In the genomic region with DNA sequence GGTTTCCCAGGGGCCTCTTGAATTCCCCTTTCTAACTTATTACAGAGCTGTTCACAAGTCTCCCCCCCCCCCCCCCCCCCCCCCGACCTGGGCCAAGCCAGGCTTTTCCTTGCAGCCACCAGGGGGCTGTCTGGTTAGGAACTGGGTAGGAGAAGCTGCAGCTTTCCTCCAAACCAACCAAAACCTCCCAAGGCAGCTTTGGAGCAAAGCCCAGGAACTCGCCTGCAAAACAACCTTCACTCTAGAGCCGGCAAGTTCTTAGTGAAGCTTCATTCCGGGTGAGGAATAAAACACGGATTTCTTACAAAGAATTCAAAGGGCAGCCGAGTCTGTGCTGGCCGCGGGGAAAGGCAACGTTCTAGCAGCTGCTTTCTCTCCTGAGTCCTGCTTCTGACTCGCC, we compare ENCODE assay signal across 8 mouse cellular contexts. TPM values are rescaled to one million over a fixed set of nuclear protein-coding genes. Genes with fewer than 3 reads are reported as not detected.
A peak's percentile ranks its signal among the peaks of the same experiment; 100 is the strongest.
DNase-seq lines count a peak whose midpoint lies in the region; ATAC-seq and TF ChIP-seq lines count a peak whose summit lies in the region.

No protein-coding gene starts in this region.

- peak; percentile 69 for TF ChIP-seq CTCF in liver, adult 2 months (IDR thresholded peaks at IDR 0.05; ENCODE audit: low read depth, low read length)

- TF ChIP-seq POLR2A in liver, adult 2 months (IDR thresholded peaks at IDR 0.05; ENCODE audit: extremely low read depth, insufficient read depth, low read length) = 0 out of 2 replicates have a peak, but pooled peaks have one; percentile 10

- no peak overlapping the region for H3K27ac ChIP-seq in forebrain, embryonic 10.5 days
- no peak overlapping the region for H3K27ac ChIP-seq in heart, embryonic 14.5 days (replicated peaks in 1 of 2; ENCODE audit: control insufficient read depth in 1 of 2, insufficient read depth in 1 of 2, low read depth in 2 of 2, low read length in 2 of 2)
- H3K27ac ChIP-seq in liver, adult 2 months (replicated peaks; ENCODE audit: insufficient read depth, low read depth, low read length) = peak overlapping the region; percentile 98
- H3K27ac ChIP-seq in stomach, embryonic 15.5 days = no peak overlapping the region

- peak overlapping the region; percentile 74; the same call in 1 of the 2 replicates for H3K9ac ChIP-seq in heart, embryonic 14.5 days (ENCODE audit: low read length)
- H3K9ac ChIP-seq in liver, adult 2 months (ENCODE audit: low read depth, low read length) = peak overlapping the region; percentile 80
- H3K9ac ChIP-seq in stomach, embryonic 15.5 days = no peak overlapping the region

- H3K79me2 ChIP-seq in liver, adult 2 months (ENCODE audit: control insufficient read depth, insufficient read depth, low read length) = peaks cover 6% of the 10 kb centered on the region; the same call in 1 of the 2 replicates

- H3K4me1 ChIP-seq in forebrain, embryonic 10.5 days = peaks cover 25% of the 10 kb centered on the region
- H3K4me1 ChIP-seq in heart, embryonic 14.5 days (ENCODE audit: control insufficient read depth in 2 of 2, insufficient read depth in 2 of 2, low read length in 2 of 2) = peaks cover 3 to 10% of the 10 kb centered on the region in 2 experiments; a peak in 1 of 4 replicates
- H3K4me1 ChIP-seq in liver, adult 2 months (ENCODE audit: control insufficient read depth, insufficient read depth, low read length) = peaks cover 19% of the 10 kb centered on the region; the same call in 1 of the 2 replicates
- peaks cover 10% of the 10 kb centered on the region for H3K4me1 ChIP-seq in stomach, embryonic 15.5 days

- under 1% methylated on average over 9 of the region's 10 CpGs for WGBS in forebrain, embryonic 10.5 days
- under 1% methylated on average over 9 of the region's 10 CpGs for WGBS in heart, embryonic 14.5 days
- under 1% methylated on average over 9 of the region's 10 CpGs for WGBS in liver, adult 2 months
- WGBS in stomach, embryonic 15.5 days = under 1% methylated on average over 9 of the region's 10 CpGs

- H3K9me3 ChIP-seq in forebrain, embryonic 10.5 days = no peaks in the 10 kb centered on the region
- no peaks in the 10 kb centered on the region for H3K9me3 ChIP-seq in heart, embryonic 14.5 days (ENCODE audit: control insufficient read depth, low read length)
- H3K9me3 ChIP-seq in stomach, embryonic 15.5 days = no peaks in the 10 kb centered on the region

- peak overlapping the region; percentile 71 for H3K4me3 ChIP-seq in forebrain, embryonic 10.5 days
- peak overlapping the region; percentile 48 to 69 for H3K4me3 ChIP-seq in heart, embryonic 14.5 days (ENCODE audit: control insufficient read depth in 1 of 2, insufficient read depth in 1 of 2, low read depth in 1 of 2, low read length in 2 of 2)
- H3K4me3 ChIP-seq in liver, adult 2 months (ENCODE audit: insufficient read depth, low read depth, low read length) = peak overlapping the region; percentile 99
- peak overlapping the region; percentile 73 for H3K4me3 ChIP-seq in stomach, embryonic 15.5 days (replicated peaks)

- H3K4me2 ChIP-seq in heart, embryonic 14.5 days (ENCODE audit: low read length) = peak overlapping the region; percentile 100
- peak overlapping the region; percentile 99 for H3K4me2 ChIP-seq in stomach, embryonic 15.5 days

- H3K27me3 ChIP-seq in forebrain, embryonic 10.5 days (ENCODE audit: poor library complexity, severe bottlenecking) = peaks cover 57% of the 10 kb centered on the region
- peaks cover 19% of the 10 kb centered on the region for H3K27me3 ChIP-seq in heart, embryonic 14.5 days (ENCODE audit: control insufficient read depth, insufficient read depth, low read length)
- H3K27me3 ChIP-seq in liver, adult 2 months (ENCODE audit: control insufficient read depth, insufficient read depth, low read length) = no peaks in the 10 kb centered on the region
- 0 out of 2 replicates have a peak, but pooled peaks cover 5% of the 10 kb centered on the region for H3K27me3 ChIP-seq in stomach, embryonic 15.5 days (replicated peaks)

- no peaks in the 10 kb centered on the region for H3K36me3 ChIP-seq in forebrain, embryonic 10.5 days (replicated peaks)
- H3K36me3 ChIP-seq in heart, embryonic 14.5 days (ENCODE audit: control insufficient read depth, insufficient read depth, low read length) = no peaks in the 10 kb centered on the region
- H3K36me3 ChIP-seq in liver, adult 2 months (ENCODE audit: control insufficient read depth, insufficient read depth, low read length) = no peaks in the 10 kb centered on the region
- no peaks in the 10 kb centered on the region for H3K36me3 ChIP-seq in stomach, embryonic 15.5 days

- DNase-seq in 3T3-L1 (ENCODE audit: low read depth, low spot score) = peak; percentile 70
- peak; percentile 65 for DNase-seq in brain, embryonic 18.5 days (ENCODE audit: low read depth, low spot score)
- peak; percentile 68 for DNase-seq in forebrain, embryonic 10.5 days (ENCODE audit: extremely low spot score, low spot score)
- peak; percentile 91 for DNase-seq in kidney, postnatal 10 days
- DNase-seq in liver, adult 2 months (ENCODE audit: extremely low read depth, low read depth, low spot score) = peak; percentile 93

- ATAC-seq in heart, embryonic 14.5 days (ENCODE audit: insufficient number of reproducible peaks, insufficient read depth, low FRiP score, low read depth) = peak; percentile 60; the same call in 1 of the 2 replicates
- 0 out of 2 replicates have a peak, but pooled peaks have one; percentile 49 for ATAC-seq in monocyte, adult 5-6 weeks (replicated peaks; ENCODE audit: insufficient number of reproducible peaks, low FRiP score, low TSS enrichment, poor library complexity, severe bottlenecking)
- peak; percentile 51; the same call in 1 of the 2 replicates for ATAC-seq in stomach, embryonic 15.5 days (ENCODE audit: insufficient read depth, low FRiP score, low read depth)

RNA-seq across cellular contexts. Expression of a gene that starts 1.0 kb away (rescaled TPM):
- 0.73 and 0.74 TPM in 2 replicates for polyA plus RNA-seq in forebrain, embryonic 10.5 days (2016; fragmentation: Nextera tagmentation; extraction: Ambion mirVana)
- 1.1 and 1.5 TPM in 2 replicates for polyA plus RNA-seq in heart, embryonic 14.5 days (2014; fragmentation: Nextera tagmentation; extraction: Ambion mirVana)
- total RNA-seq in liver, adult 2 months (2014; rRNA removed) = 34.6 and 36.1 TPM in 2 replicates
- 8.6 and 11.0 TPM in 2 replicates for polyA plus RNA-seq in liver, adult 2 months (2012; rRNA removed)
- under 0.01 to 0.10 TPM in 2 of 3 replicates, not detected in the other for total RNA-seq in monocyte, adult 5-6 weeks (2017)
- 2.8 and 3.3 TPM in 2 replicates for polyA plus RNA-seq in stomach, embryonic 15.5 days (2015; fragmentation: Nextera tagmentation; extraction: Ambion mirVana)
